Mouse (Mus musculus) gastrocnemius, postnatal 25 days (tissue): ENCODE results near the gene Ntrk1. TPM values are rescaled to one million over a fixed set of nuclear protein-coding genes. Genes with fewer than 3 reads are reported as not detected.

Source experiments
- DNase-seq: peaks from one replicate; pipeline ENCODE4 v3.0.0; 2022
- total RNA-seq, 2 experiments: library from RNA; stranded (reverse); gene quantifications; 1 replicate in 1 of 2; 2 replicates in 1 of 2; pipeline ENCODE4 v1.2.3; 2021

Ntrk1 gene
- total RNA-seq, 2 experiments from 2014 or later, result 0.11 TPM; not detected in 1

GRCm38 (mm10) chr3:87752567-87752966 is 42.4 kb downstream of the Ntrk1 start:
- no peak for DNase-seq

GRCm38 (mm10) chr3:87749977-87750376 is 45.0 kb downstream of the Ntrk1 start:
- no peak for DNase-seq

DNA sequence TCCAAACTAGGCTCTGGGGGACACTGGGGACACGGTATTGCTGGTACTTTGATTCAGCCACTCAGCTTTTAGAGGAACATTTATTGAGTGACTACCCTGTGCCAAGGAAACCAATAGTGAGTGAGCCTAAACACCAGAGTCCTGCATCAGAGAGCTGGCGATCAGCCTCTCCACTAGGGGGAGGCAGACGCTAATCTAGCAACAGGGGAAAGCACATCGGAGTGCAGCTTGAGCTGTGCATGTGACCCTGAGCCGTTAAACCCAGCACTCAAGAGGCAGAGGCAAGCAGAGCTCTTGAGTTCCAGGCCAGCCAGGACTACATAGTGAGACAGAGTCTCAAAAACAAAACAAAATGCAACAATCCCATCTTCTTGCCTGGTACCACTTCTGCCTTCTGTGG is 45.9 kb downstream of the Ntrk1 start:
- peak; percentile 55 for DNase-seq

GRCm38 (mm10) chr3:87748431-87748830 is 46.5 kb downstream of the Ntrk1 start, which contains the start of gene Lrrc71:
Lrrc71 (minus strand) TSS chr3:87748625.
- no peak for DNase-seq

DNA sequence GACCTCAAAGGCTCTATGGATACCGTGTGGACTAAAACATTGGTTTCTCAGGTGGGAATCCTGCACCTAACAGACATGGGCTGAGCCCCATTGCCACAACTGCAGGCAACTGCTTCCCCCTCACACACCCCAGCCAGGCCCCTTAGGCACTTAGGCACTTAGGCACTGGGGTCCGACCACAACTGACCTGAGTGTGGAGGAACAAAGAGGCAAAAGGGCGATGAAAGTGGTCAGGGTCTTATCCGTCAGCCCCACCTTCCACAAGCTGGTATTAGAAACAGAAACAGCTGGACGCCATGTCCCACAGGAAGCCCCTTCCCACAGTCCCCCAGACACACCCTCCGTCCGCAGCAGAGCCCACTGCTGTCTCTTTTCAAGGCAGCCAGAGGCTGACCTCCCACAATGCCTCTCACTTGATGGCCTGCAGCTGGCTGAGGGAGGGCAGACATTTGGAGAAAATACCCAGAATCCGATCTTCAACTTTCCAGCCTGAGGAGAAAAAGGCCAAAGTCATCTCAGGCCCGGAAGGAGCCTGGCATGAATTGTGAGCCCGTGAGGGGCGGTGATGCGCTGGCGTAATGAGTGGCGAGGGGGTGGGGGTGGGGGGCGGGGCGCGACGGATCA is 49.8 kb downstream of the Ntrk1 start:
- DNase-seq, result no peak

DNA sequence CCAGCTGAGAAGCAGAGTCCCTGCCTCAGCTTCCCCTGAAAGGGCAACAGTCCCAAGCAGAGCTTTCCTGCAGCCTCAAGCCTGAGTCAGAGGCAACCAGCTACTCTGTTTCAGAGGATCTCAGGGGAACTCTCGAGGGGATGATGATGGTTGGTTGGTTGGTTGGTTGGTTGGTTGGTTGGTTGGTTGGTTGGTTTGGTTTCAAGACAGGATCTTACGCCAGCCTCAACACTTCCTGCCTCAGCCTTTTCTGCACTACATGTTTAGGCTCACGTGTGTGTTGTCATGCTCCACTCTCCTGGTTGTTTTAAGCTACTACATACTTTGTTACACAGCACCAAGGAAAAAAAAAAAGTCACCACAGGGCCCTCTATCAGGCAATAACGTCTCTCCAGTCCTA is 51.0 kb downstream of the Ntrk1 start:
- DNase-seq, result no peak

DNA sequence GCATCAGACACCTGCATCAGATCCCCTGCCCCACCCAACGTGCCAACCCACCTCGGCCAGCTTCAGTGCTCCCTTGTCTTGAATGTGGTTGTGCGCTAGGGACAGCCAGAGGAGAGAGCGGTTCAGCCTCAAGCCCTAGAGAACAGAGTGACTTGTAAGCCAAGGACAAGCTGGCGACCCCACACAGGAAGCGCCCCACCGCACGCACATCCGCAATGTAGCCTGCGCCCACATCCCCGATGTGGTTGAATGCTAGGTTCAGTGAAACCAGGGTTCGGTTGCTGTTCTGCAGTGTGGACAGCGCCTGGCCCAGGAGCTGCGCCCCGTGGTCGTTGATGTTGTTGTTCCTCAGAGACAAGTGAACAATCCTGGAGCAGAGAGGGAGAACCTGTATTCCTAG is 52.2 kb downstream of the Ntrk1 start:
- DNase-seq, result no peak

DNA sequence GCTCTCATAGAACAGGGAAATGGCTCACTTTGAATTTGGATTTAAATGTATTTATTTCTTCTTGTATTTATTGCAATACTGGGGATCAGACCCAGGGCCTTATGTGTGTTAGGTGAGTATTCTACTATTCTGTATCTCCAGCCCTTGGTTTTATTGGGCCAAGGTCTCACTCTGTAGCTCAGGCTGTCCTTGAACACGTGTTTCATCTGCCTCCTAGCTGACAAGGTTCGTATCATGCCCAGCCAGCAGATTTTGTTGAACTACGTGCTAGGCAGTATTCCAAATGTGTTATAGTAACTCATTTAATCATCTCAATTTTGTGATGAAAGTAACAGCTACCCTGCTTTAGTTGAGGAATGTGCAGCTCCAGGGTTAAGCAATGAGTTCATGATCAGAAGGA is 52.9 kb downstream of the Ntrk1 start:
- DNase-seq, result no peak

DNA sequence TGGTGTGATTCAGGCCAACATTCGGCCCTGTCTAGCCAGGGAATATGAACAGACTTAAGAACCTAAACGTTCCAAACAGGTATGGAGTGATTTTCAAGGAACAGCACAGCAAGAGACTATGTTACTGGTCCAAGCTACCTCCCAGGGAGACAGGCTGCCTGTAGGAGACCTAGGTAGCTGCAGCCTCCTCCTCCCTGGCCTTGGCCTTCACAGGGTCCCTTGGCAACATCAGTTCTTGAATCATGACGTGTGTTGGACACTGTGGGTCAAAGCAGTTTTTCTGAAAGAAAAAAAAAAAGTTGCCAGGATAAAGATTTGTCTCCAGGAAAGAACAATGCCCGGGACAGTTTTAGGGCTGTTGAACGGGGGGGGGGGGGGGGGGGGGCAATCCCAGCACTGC is 56.1 kb downstream of the Ntrk1 start:
- DNase-seq, result no peak

- DNase-seq, result no peak
Measured at GRCm38 (mm10) chr3:87735335-87735734, 59.6 kb downstream of the Ntrk1 start.

DNA sequence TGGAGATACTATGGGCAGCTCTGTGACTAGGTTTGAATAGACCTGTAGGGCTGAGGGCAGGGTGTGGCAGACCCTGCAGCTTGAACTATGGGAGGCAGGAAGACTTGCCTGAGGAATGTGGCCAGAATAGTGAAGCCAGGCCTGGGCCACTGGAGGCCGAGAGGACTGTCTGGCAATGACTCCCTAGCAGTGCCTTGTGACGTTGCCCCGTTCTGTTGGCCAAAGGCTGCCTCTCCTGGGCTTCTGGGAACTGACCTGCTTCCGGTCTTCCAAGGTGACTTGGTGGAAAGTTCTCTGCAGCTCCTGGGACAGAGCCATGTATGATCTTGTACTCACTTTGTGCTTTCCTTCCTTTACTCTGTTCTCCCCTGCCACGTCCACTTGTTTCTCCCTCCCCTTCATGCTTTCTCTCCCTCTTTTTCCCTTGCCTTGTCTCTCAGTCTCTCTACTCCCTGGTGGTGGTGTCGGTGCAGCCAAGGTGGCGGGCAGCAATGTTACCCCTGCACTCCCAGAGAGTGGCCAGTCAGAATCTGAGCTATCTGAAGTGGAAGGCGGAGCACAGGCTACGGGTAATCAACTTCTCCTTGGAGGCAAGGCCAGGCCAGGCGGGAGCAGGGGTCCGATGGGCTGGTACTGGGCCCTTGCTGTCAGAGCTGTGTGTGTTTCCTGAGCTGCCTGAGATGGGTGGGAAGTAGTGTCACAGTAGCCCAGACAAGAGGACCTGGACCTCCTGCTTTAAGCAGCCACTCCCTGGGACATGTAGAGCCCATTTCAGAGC is 60.8 kb downstream of the Ntrk1 start:
- DNase-seq, result no peak

GRCm38 (mm10) chr3:87733098-87733497 is 61.9 kb downstream of the Ntrk1 start:
- DNase-seq, result no peak

DNA sequence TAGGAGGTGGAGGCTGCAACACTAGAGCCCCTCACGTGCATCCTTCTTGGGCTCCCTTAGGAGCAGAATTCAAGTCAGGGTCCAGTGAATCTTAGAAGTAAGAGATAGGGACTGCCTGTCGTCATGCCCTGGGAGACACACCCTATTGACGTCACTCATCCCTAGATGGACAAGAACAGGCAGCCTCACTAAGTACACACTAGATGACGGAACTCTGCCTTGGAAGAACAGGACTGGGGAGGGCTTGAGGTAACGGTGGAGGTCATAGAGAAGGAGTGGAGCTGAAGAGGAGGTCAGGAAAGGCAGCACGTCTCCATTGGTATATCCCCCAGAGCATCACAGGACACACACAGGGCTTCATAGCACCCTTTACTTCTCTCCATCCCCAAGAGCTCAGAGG is 66.3 kb downstream of the Ntrk1 start:
- DNase-seq, result peak; percentile 2

Other genes with a start within 250 kb of the Ntrk1 start
- gene Arhgef11, start 177.6 kb downstream of the Ntrk1 start, total RNA-seq, result 10 to 100 TPM; 14.8 to 17.2 TPM
- gene Lrrc71, start 46.5 kb downstream of the Ntrk1 start, total RNA-seq, result under 1 TPM in 1 of 2 experiments, not detected in 1; 0.35 TPM
- under 1 TPM; 0.29 to 0.31 TPM for gene Insrr, start 1.8 kb upstream of the Ntrk1 start, total RNA-seq
- 10 to 100 TPM in 1 of 2 experiments, 1 to 10 TPM in 1; 6.0 to 11.0 TPM for gene Pear1, start 29.1 kb upstream of the Ntrk1 start, total RNA-seq
- under 1 TPM in 1 of 2 experiments, not detected in 1; 0.13 TPM for gene Sh2d2a, start 51.6 kb upstream of the Ntrk1 start, total RNA-seq
- gene Prcc, start 90.4 kb upstream of the Ntrk1 start, total RNA-seq, result 10 to 100 TPM; 39.9 to 45.5 TPM
- gene Hdgf, start 111.2 kb upstream of the Ntrk1 start, total RNA-seq, result 100 to 1,000 TPM; 167 to 171 TPM
- 10 to 100 TPM; 43.9 to 44.7 TPM for gene Mrpl24, start 124.3 kb upstream of the Ntrk1 start, total RNA-seq
- gene Isg20l2, start 135.2 kb upstream of the Ntrk1 start, total RNA-seq, result 1 to 10 TPM; 7.1 to 7.5 TPM
- 1 to 10 TPM; 4.0 to 4.2 TPM for gene Rrnad1, start 135.6 kb upstream of the Ntrk1 start, total RNA-seq
- under 1 TPM in 1 of 2 experiments, not detected in 1; 0.31 TPM for gene Crabp2, start 153.5 kb upstream of the Ntrk1 start, total RNA-seq
- 10 to 100 TPM; 21.0 to 22.0 TPM for gene Nes, start 175.9 kb upstream of the Ntrk1 start, total RNA-seq
- gene Bcan, start 205.1 kb upstream of the Ntrk1 start, total RNA-seq, result not detected
- gene Hapln2, start 232.4 kb upstream of the Ntrk1 start, total RNA-seq, result not detected
- gene Gpatch4, start 247.9 kb upstream of the Ntrk1 start, total RNA-seq, result 10 to 100 TPM; 13.1 to 16.7 TPM